Mouse (Mus musculus) forebrain, embryonic 15.5 days (tissue): ENCODE results near the gene Slirp. TPM values are rescaled to one million over a fixed set of nuclear protein-coding genes. Genes with fewer than 3 reads are reported as not detected.
A peak's percentile ranks its signal among the peaks of the same experiment; 100 is the strongest.

ENCODE experiments used
- ATAC-seq: fragments of 200-750 bp; cut with Nextera tagmentation; replicated peaks from 2 replicates; pipeline ENCODE4 v1.8.0; 2017; ENCODE audit warnings: mild to moderate bottlenecking, moderate TSS enrichment, moderate library complexity
- H3K27ac ChIP-seq: fragments of 300-500 bp; sonication (generic); replicated peaks from 2 replicates; pipeline ENCODE4 v1.5.1; 2015; ENCODE audit warnings: mild to moderate bottlenecking, inconsistent platforms
- H3K27me3 ChIP-seq: fragments of 300-500 bp; sonication (generic); 2 replicates; pipeline ENCODE4 v1.6.1; 2015; ENCODE audit warnings: inconsistent platforms
- H3K36me3 ChIP-seq: fragments of 300-500 bp; sonication (generic); 2 replicates; pipeline ENCODE4 v1.6.1; 2015; ENCODE audit warnings: mild to moderate bottlenecking, inconsistent platforms
- H3K4me1 ChIP-seq: fragments of 300-500 bp; sonication (generic); 2 replicates; pipeline ENCODE4 v1.6.1; 2015; ENCODE audit warnings: inconsistent platforms
- H3K4me2 ChIP-seq: fragments of 300-500 bp; sonication (generic); replicated peaks from 2 replicates; pipeline ENCODE4 v1.6.1; 2015; ENCODE audit warnings: mild to moderate bottlenecking, inconsistent platforms
- H3K4me3 ChIP-seq: fragments of 300-500 bp; sonication (generic); 2 replicates; pipeline ENCODE4 v1.5.1; 2015; ENCODE audit warnings: mild to moderate bottlenecking, inconsistent platforms
- H3K9ac ChIP-seq: fragments of 300-500 bp; sonication (generic); replicated peaks from 2 replicates; pipeline ENCODE4 v1.6.1; 2015; ENCODE audit warnings: mild to moderate bottlenecking, inconsistent platforms
- H3K9me3 ChIP-seq: fragments of 300-500 bp; sonication (generic); 2 replicates; pipeline ENCODE4 v1.6.1; 2016; ENCODE audit warnings: inconsistent platforms
- WGBS: fragments of 180-500 bp; shearing (Covaris S2); methylation state at CpG from one replicate; pipeline ENCODE4 v1.1.7; 2015; ENCODE audit warnings: mixed read lengths; 5-methylcytosine and 5-hydroxymethylcytosine counted together
- polyA plus RNA-seq: library from polyadenylated mRNA; unstranded; fragments of >200 nt; fragmentation: Nextera tagmentation; extraction: Ambion mirVana; gene quantifications from 2 replicates; pipeline ENCODE4 v1.2.1, GENCODE M21; 2015

The Slirp gene
- 249 and 275 TPM in 2 replicates for polyA plus RNA-seq

- Histone ChIP-seq H3K4me3 (peak within 1 kb of the TSS; percentile 98), H3K9ac (peak within 1 kb of the TSS; percentile 88), H3K4me1 (peaks cover 32% of the 10 kb centered on the region), H3K9me3 (no peaks in the 10 kb centered on the region), H3K27ac (peak within 1 kb of the TSS; percentile 86), H3K36me3 (peaks cover 52% of the 10 kb centered on the region), H3K4me2 (peak within 1 kb of the TSS; percentile 87), H3K27me3 (no peaks in the 10 kb centered on the region)
- peak; percentile 94 for ATAC-seq
- WGBS, result 0% methylated on average over 28 of the region's 28 CpGs
Observed at GRCm38 (mm10) chr12:87443700-87444122, at the start of gene Slirp, which contains the start of gene Alkbh1. Slirp (plus strand) TSS chr12:87443896. Alkbh1 (minus strand) TSS chr12:87444017.

DNA sequence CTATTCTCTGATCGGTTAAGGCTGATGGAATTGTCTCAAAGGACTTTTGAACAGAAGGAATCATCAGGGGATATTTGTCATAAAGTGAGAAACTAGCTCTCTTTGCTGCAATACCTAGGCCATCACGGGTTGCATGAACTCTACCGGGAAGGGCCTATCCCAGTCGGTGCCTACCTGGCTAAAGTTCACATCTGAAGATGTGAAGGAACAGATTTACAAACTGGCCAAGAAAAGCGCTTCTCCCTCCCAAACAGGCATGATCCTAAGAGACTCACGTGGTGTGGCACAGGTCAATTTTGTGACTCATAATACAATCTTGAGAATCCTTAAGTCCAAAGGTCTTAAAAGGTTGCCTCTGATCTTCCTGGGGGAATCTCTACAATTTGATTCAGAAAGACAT lies 49.4 kb upstream of the Slirp start:
- H3K4me2 ChIP-seq, result no peak overlapping the region
- no peaks in the 10 kb centered on the region for H3K27me3 ChIP-seq
- H3K4me3 ChIP-seq, result no peak overlapping the region
- no peaks in the 10 kb centered on the region for H3K4me1 ChIP-seq
- H3K9me3 ChIP-seq, result no peaks in the 10 kb centered on the region
- H3K36me3 ChIP-seq, result no peaks in the 10 kb centered on the region
- no peak for ATAC-seq
- 89% methylated on average over 6 of the region's 6 CpGs for WGBS
- H3K27ac ChIP-seq, result no peak overlapping the region
- H3K9ac ChIP-seq, result no peak overlapping the region

- Histone ChIP-seq H3K9me3 (no peaks in the 10 kb centered on the region), H3K9ac (no peak overlapping the region)
- 89% methylated on average over 4 of the region's 4 CpGs for WGBS
Observed at GRCm38 (mm10) chr12:87397126-87397525, 46.6 kb upstream of the Slirp start.

GRCm38 (mm10) chr12:87397811-87398417 lies 45.8 kb upstream of the Slirp start:
- no peak for ATAC-seq
- WGBS, result 75% methylated on average over 4 of the region's 4 CpGs
- no peaks in the 10 kb centered on the region for H3K9me3 ChIP-seq
- no peak overlapping the region for H3K9ac ChIP-seq
- H3K4me3 ChIP-seq, result no peak overlapping the region
- H3K36me3 ChIP-seq, result no peaks in the 10 kb centered on the region
- no peaks in the 10 kb centered on the region for H3K4me1 ChIP-seq
- H3K4me2 ChIP-seq, result no peak overlapping the region
- no peak overlapping the region for H3K27ac ChIP-seq
- no peaks in the 10 kb centered on the region for H3K27me3 ChIP-seq

More at GRCm38 (mm10) chr12:87397126-87397525, 46.6 kb upstream of the Slirp start:
- Histone ChIP-seq H3K4me1 (no peaks in the 10 kb centered on the region), H3K4me2 (no peak overlapping the region), H3K27ac (no peak overlapping the region), H3K4me3 (no peak overlapping the region), H3K36me3 (no peaks in the 10 kb centered on the region), H3K27me3 (no peaks in the 10 kb centered on the region)
- no peak for ATAC-seq

- Histone ChIP-seq H3K4me3 (no peak overlapping the region), H3K27ac (no peak overlapping the region), H3K9ac (no peak overlapping the region), H3K9me3 (no peaks in the 10 kb centered on the region), H3K27me3 (no peaks in the 10 kb centered on the region), H3K36me3 (no peaks in the 10 kb centered on the region), H3K4me2 (no peak overlapping the region), H3K4me1 (no peaks in the 10 kb centered on the region)
- ATAC-seq, result no peak
- 91% methylated on average over 10 of the region's 10 CpGs for WGBS
Observed at GRCm38 (mm10) chr12:87399119-87399819, 44.4 kb upstream of the Slirp start.

GRCm38 (mm10) chr12:87401883-87402282 lies 41.8 kb upstream of the Slirp start:
- H3K27me3 ChIP-seq, result no peaks in the 10 kb centered on the region
- H3K36me3 ChIP-seq, result no peaks in the 10 kb centered on the region
- WGBS, result 48% methylated on average over 6 of the region's 6 CpGs
- no peaks in the 10 kb centered on the region for H3K9me3 ChIP-seq
- H3K4me2 ChIP-seq, result no peak overlapping the region
- H3K4me3 ChIP-seq, result no peak overlapping the region
- H3K27ac ChIP-seq, result no peak overlapping the region
- no peak for ATAC-seq
- H3K4me1 ChIP-seq, result no peaks in the 10 kb centered on the region
- H3K9ac ChIP-seq, result no peak overlapping the region

DNA sequence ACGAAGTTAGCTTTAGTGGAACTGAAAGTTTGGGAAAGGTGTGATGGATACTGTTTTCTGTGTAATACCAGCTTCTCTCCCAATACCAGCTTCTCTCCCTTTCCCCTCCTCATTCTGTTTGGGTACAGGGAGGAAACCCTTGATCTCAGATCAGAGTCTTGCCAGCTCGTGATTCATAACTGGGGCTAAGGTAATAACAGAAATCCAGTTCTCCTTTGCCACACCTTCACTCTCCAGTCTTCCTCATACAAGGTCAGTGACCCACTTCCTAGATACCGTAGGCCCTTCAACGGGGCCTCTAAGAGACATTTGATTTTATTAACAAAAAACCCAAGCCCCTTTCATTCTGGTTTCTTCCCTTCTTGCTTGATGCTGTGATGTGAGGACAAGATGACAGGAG lies 38.5 kb upstream of the Slirp start:
- WGBS, result 92% methylated on average over 4 of the region's 4 CpGs
- Histone ChIP-seq H3K4me1 (no peaks in the 10 kb centered on the region), H3K9me3 (no peaks in the 10 kb centered on the region), H3K27me3 (no peaks in the 10 kb centered on the region), H3K4me2 (no peak overlapping the region), H3K36me3 (no peaks in the 10 kb centered on the region), H3K4me3 (no peak overlapping the region), H3K9ac (no peak overlapping the region), H3K27ac (no peak overlapping the region)
- no peak for ATAC-seq

DNA sequence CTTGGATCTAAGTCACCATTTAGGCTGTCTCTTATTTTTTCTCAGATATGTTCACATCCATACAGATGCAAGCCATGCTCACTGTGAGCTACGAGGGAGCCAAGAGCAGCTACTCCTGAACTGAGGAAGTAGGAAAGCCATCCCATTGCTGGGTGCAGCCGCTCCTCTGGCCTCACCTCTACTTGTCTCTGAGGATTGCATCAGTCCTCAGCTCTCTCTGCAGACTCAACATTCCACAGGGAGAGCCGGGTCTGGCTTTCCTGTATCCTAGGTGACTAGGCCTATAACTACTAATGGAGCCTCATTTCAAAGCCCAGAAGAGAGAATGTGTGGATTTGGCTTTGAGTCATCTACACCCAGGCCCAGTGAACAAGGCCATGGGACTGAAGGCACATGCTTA lies 38.0 kb upstream of the Slirp start:
- Histone ChIP-seq H3K9ac (no peak overlapping the region), H3K4me2 (no peak overlapping the region), H3K4me3 (no peak overlapping the region), H3K27me3 (no peaks in the 10 kb centered on the region), H3K36me3 (no peaks in the 10 kb centered on the region), H3K4me1 (no peaks in the 10 kb centered on the region), H3K27ac (no peak overlapping the region), H3K9me3 (no peaks in the 10 kb centered on the region)
- no peak for ATAC-seq
- WGBS, result 80% methylated on average over 3 of the region's 3 CpGs

DNA sequence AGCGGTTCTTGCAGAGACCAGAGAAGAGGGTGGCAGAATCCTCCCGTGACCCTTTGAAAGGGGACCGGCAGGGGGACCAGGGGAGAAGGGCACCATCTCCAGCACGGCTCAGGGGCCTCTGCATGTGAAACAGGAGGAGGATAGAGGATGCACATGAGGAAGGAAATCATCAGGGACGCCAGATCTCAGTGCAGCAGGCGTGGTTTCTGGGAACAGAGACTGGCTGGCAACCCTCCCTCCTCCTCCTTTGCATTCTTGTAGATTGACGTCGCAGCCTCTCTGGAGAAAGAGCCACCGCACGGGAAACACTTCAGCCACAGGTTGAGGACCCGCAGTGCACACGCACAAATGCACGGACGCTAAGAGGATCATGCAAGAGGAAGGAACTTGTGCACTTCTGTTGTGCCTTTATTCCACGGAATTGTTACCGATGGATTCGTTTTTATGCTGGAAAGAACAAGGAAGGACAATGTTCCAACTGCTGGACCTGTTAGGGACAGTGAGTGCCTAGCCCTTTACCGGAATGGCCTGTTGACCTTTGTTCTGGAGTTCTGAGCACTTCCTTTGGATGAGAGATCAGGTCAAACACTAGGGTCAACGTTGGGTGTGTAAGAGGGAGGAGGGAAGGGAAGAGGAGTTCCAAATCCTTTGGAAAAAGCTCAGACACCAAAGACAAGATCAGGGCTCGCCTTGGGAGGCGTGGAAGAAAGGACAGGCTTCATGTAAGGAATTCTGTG lies 35.7 kb upstream of the Slirp start:
- Histone ChIP-seq H3K4me1 (no peaks in the 10 kb centered on the region), H3K9me3 (no peaks in the 10 kb centered on the region), H3K9ac (no peak overlapping the region), H3K27ac (no peak overlapping the region), H3K4me3 (no peak overlapping the region), H3K27me3 (no peaks in the 10 kb centered on the region), H3K36me3 (no peaks in the 10 kb centered on the region), H3K4me2 (no peak overlapping the region; the same call in 1 of the 2 replicates)
- WGBS, result 48% methylated on average over 21 of the region's 21 CpGs
- no peak for ATAC-seq

- Histone ChIP-seq H3K27me3 (no peaks in the 10 kb centered on the region), H3K4me1 (no peaks in the 10 kb centered on the region), H3K27ac (no peak overlapping the region), H3K4me3 (no peak overlapping the region), H3K36me3 (no peaks in the 10 kb centered on the region), H3K4me2 (no peak overlapping the region), H3K9me3 (no peaks in the 10 kb centered on the region), H3K9ac (no peak overlapping the region)
- 89% methylated on average over 4 of the region's 4 CpGs for WGBS
- ATAC-seq, result no peak
Observed at GRCm38 (mm10) chr12:87409123-87409522, 34.6 kb upstream of the Slirp start.

DNA sequence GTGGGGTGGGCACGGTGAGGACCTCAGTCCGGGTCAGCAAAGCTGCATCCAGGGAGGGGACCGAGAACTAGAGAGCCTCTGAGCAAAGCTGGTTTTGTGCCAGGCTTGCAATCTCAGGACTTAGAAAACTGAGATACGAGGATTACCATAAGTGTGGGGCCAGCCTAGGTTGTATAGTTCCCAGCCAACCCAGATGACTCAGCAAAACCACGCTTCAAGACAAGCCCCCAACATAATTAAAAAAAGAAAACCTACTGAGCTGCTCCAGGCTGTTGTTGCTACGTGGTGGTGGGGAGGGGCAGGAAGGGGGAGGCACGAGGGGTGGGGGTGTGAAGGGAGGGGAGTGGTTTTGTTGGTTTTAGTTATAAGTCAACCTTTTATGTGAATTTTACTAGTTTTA lies 32.7 kb upstream of the Slirp start:
- Histone ChIP-seq H3K27me3 (no peaks in the 10 kb centered on the region), H3K4me1 (no peaks in the 10 kb centered on the region), H3K4me3 (no peak overlapping the region), H3K36me3 (no peaks in the 10 kb centered on the region), H3K27ac (no peak overlapping the region), H3K9me3 (no peaks in the 10 kb centered on the region), H3K4me2 (no peak overlapping the region), H3K9ac (no peak overlapping the region)
- no peak for ATAC-seq
- 51% methylated on average over 7 of the region's 7 CpGs for WGBS

- Histone ChIP-seq H3K27me3 (no peaks in the 10 kb centered on the region), H3K4me3 (no peak overlapping the region), H3K4me2 (no peak overlapping the region), H3K27ac (no peak overlapping the region), H3K9me3 (no peaks in the 10 kb centered on the region), H3K9ac (no peak overlapping the region), H3K4me1 (no peaks in the 10 kb centered on the region), H3K36me3 (no peaks in the 10 kb centered on the region)
- peak; percentile 70; the same call in 1 of the 2 replicates for ATAC-seq
- 20% methylated on average over 4 of the region's 4 CpGs for WGBS
Observed at GRCm38 (mm10) chr12:87413179-87413790, 30.4 kb upstream of the Slirp start.
